Mouse (Mus musculus) hindbrain, embryonic 15.5 days (tissue): ENCODE results near the gene Srrm4. TPM values are rescaled to one million over a fixed set of nuclear protein-coding genes. Genes with fewer than 3 reads are reported as not detected.
A peak's percentile ranks its signal among the peaks of the same experiment; 100 is the strongest.

Experiments used
- ATAC-seq: fragments of 200-750 bp; cut with Nextera tagmentation; 2 replicates; pipeline ENCODE4 v1.8.0; 2017; ENCODE audit warnings: low read depth, moderate number of reproducible peaks, moderate TSS enrichment; ENCODE audit not compliant: low FRiP score
- H3K27ac ChIP-seq: fragments of 300-500 bp; sonication (generic); replicated peaks from 2 replicates; pipeline ENCODE4 v1.5.1; 2015; ENCODE audit warnings: mild to moderate bottlenecking, inconsistent platforms
- H3K27me3 ChIP-seq: fragments of 300-500 bp; sonication (generic); 2 replicates; pipeline ENCODE4 v1.6.1; 2015; ENCODE audit warnings: control low read depth, inconsistent platforms
- H3K36me3 ChIP-seq: fragments of 300-500 bp; sonication (generic); 2 replicates; pipeline ENCODE4 v1.6.1; 2015; ENCODE audit warnings: control low read depth, inconsistent platforms
- H3K4me1 ChIP-seq: fragments of 300-500 bp; sonication (generic); replicated peaks from 2 replicates; pipeline ENCODE4 v1.6.1; 2015; ENCODE audit warnings: control low read depth, inconsistent platforms
- H3K4me2 ChIP-seq: fragments of 300-500 bp; sonication (generic); 2 replicates; pipeline ENCODE4 v1.6.1; 2015; ENCODE audit warnings: moderate library complexity, mild to moderate bottlenecking, inconsistent platforms
- H3K4me3 ChIP-seq: fragments of 300-500 bp; sonication (generic); 2 replicates; pipeline ENCODE4 v1.5.1; 2015; ENCODE audit warnings: mild to moderate bottlenecking, inconsistent platforms
- H3K9ac ChIP-seq: fragments of 300-500 bp; sonication (generic); 2 replicates; pipeline ENCODE4 v1.6.1; 2015; ENCODE audit warnings: inconsistent platforms
- H3K9me3 ChIP-seq: fragments of 300-500 bp; sonication (generic); 2 replicates; pipeline ENCODE4 v1.6.1; 2016; ENCODE audit warnings: control low read depth, inconsistent platforms
- WGBS: fragments of 180-500 bp; shearing (Covaris S2); methylation state at CpG from one replicate; pipeline ENCODE4 v1.1.7; 2015; 5-methylcytosine and 5-hydroxymethylcytosine counted together
- polyA plus RNA-seq: library from polyadenylated mRNA; unstranded; fragments of >200 nt; fragmentation: Nextera tagmentation; extraction: Ambion mirVana; gene quantifications from 2 replicates; pipeline ENCODE4 v1.2.1, GENCODE M21; 2015

Gene Srrm4
- polyA plus RNA-seq, 1 experiment from 2014 or later, result 17.7 TPM

DNA sequence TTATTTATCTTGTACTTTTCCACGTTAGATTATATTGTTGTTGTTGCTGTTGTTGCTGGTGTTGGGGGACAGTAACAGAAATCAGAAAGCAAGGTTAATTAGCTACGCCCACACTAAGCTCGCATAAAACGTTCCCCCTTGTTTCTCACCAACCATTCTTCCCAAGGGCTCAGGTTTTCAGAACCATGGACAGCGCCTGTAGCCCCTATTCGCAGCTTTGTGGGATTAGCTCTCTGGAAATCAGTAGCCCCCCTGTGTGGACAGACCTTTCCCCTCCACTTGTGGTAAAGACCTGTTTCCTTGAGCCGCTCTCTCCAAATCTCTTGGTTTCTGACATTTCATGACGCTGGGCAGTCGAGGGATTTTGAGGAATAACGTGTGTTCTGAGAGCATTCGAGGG is 45.9 kb downstream of the Srrm4 start:
- H3K4me1 ChIP-seq, result no peaks in the 10 kb centered on the region
- H3K36me3 ChIP-seq, result peaks cover 11% of the 10 kb centered on the region
- H3K27ac ChIP-seq, result no peak overlapping the region
- 46% methylated on average over 11 of the region's 11 CpGs for WGBS
- H3K27me3 ChIP-seq, result no peaks in the 10 kb centered on the region
- ATAC-seq, result no peak
- no peak overlapping the region for H3K4me3 ChIP-seq
- no peak overlapping the region for H3K9ac ChIP-seq
- H3K9me3 ChIP-seq, result no peaks in the 10 kb centered on the region
- no peak overlapping the region for H3K4me2 ChIP-seq

DNA sequence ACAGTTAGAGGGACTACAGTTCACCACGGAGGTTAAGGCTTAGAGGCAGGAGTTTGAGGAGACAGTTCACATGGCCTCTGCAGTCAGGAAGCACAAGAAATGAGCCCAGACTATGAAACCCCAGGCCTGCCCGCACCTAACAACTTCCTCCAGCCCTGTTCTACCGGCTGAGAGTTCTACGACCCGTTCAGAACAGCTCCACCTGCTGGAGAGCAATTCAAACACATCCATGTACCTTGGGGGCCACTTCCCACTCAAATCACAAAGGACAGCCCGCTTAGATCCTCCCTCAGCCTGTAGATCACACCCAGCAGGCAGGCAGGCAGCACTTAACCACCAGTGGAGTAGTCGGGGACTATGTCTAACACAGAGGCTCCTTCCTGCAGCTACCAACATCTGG is 49.3 kb downstream of the Srrm4 start:
- no peaks in the 10 kb centered on the region for H3K9me3 ChIP-seq
- no peak overlapping the region for H3K4me2 ChIP-seq
- H3K4me1 ChIP-seq, result peaks cover 19% of the 10 kb centered on the region
- WGBS, result 68% methylated on average over 7 of the region's 7 CpGs
- no peaks in the 10 kb centered on the region for H3K27me3 ChIP-seq
- no peak overlapping the region for H3K27ac ChIP-seq
- no peak for ATAC-seq
- peaks cover 9% of the 10 kb centered on the region for H3K36me3 ChIP-seq
- H3K4me3 ChIP-seq, result no peak overlapping the region
- no peak overlapping the region for H3K9ac ChIP-seq

DNA sequence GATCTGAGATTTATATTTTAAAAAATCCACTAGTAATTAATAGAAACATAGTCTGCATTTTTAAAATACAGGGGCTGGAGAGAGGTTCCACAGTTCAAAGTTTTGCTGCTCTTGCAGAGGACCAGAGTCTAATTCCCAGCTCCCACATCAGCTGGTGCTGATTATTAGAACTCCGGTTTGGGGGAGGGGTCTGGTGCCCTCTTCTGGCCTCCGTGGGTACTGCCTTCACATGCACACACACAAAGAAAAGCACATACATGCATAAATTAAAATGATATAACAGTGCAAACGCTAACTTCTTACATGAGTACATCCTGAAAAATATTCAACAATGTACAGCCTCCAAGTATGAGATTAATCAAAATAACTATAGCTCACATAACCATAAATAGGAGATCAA is 50.5 kb downstream of the Srrm4 start:
- peaks cover 19% of the 10 kb centered on the region for H3K4me1 ChIP-seq
- ATAC-seq, result no peak
- no peaks in the 10 kb centered on the region for H3K36me3 ChIP-seq
- no peak overlapping the region for H3K27ac ChIP-seq
- WGBS, result 83% methylated on average over 3 of the region's 3 CpGs
- H3K4me2 ChIP-seq, result no peak overlapping the region
- no peaks in the 10 kb centered on the region for H3K27me3 ChIP-seq
- H3K9me3 ChIP-seq, result no peaks in the 10 kb centered on the region
- no peak overlapping the region for H3K9ac ChIP-seq
- H3K4me3 ChIP-seq, result no peak overlapping the region

DNA sequence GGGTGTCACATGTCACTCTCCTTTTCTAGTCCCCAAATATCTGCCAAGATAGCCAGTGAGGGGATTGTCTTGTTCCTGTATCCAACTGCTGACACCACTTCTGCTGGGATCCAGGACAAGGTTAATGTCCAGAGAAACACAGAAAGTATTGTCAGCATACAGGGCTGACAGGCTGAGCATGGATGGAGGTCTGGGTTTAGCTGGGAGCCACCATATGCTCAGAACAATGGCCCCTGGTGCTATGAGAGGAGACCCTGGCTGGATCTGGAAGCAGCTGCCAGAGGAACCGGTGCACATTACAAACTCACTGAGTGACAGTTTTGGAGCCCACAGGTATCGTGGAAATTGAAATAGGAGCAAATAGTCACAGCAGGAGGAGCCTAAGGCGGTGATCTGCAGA is 52.3 kb downstream of the Srrm4 start:
- Histone ChIP-seq H3K27ac (peak overlapping the region; percentile 36), H3K4me3 (no peak overlapping the region), H3K9ac (no peak overlapping the region), H3K4me1 (peaks cover 19% of the 10 kb centered on the region), H3K27me3 (no peaks in the 10 kb centered on the region), H3K9me3 (no peaks in the 10 kb centered on the region), H3K4me2 (0 out of 2 replicates have a peak overlapping the region, but pooled peaks have one; percentile 9), H3K36me3 (no peaks in the 10 kb centered on the region)
- WGBS, result 28% methylated on average over 3 of the region's 3 CpGs
- ATAC-seq, result no peak

DNA sequence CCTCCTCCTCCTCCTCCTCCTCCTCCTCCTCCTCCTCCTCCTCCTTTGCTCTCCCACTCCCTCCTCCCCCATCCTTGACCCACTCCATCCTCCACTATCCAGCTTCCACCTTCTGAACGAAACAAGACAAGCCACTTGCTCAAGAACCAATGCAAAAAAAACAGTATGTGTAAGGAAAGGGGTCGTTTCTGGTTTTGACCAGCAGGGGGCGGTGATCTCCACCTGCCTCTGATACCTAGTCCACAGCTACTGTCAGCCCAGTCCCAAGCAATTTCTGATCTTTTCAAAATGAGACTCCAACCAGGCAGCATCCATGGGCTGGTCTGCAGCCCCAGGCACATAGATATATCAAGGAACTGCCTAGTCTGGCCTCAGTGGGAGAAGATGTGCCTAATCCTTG is 53.1 kb downstream of the Srrm4 start:
- Histone ChIP-seq H3K9me3 (no peaks in the 10 kb centered on the region), H3K27ac (no peak overlapping the region), H3K36me3 (no peaks in the 10 kb centered on the region), H3K4me2 (no peak overlapping the region), H3K27me3 (no peaks in the 10 kb centered on the region), H3K4me1 (peaks cover 19% of the 10 kb centered on the region), H3K4me3 (no peak overlapping the region), H3K9ac (no peak overlapping the region)
- no peak for ATAC-seq
- 59% methylated on average over 3 of the region's 3 CpGs for WGBS

DNA sequence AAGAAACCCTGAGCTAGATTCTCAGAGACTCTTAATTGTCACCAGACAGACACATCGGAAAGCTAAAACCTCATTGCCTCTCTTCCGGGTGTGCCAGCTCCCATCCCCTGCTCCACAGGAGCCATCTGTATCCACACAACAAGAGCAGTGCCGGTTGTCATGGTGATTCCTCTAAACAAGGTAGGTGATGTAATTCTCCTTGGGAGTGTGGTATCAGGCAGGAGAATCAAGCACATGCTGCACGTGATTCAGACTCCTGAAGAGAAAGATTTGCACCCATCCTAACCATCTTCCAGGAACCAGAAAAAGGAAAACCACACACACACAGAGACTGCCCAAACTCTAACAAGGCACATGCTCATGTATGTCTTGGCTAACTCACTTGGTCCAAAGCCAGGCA is 65.3 kb downstream of the Srrm4 start:
- Histone ChIP-seq H3K4me3 (no peak overlapping the region), H3K27me3 (no peaks in the 10 kb centered on the region), H3K27ac (no peak overlapping the region), H3K36me3 (no peaks in the 10 kb centered on the region), H3K4me1 (peaks cover 38% of the 10 kb centered on the region), H3K9ac (no peak overlapping the region), H3K4me2 (no peak overlapping the region), H3K9me3 (no peaks in the 10 kb centered on the region)
- ATAC-seq, result peak; percentile 59; the same call in 1 of the 2 replicates
- WGBS, result 25% methylated on average over 4 of the region's 4 CpGs

DNA sequence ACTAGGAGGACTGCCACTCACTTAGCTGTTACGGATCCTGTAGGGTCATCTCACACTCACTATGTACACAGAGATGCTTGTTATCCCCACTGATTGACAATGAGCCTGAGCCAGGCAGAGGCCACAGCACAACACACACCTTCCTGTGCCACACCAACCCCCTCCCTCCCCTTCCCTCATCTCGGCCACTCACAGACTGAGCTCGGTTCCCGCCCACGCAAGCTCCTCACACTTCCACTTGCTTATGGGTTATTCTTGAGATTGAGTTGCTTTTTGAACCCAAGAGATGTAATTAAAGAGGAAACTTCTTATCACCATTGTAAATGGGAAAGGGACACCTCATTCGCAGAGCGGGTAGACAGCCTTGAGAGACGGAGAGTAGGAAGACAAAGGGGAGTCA is 66.3 kb downstream of the Srrm4 start:
- H3K27ac ChIP-seq, result no peak overlapping the region
- no peak overlapping the region for H3K9ac ChIP-seq
- peaks cover 38% of the 10 kb centered on the region for H3K4me1 ChIP-seq
- no peaks in the 10 kb centered on the region for H3K9me3 ChIP-seq
- WGBS, result 75% methylated on average over 8 of the region's 8 CpGs
- no peaks in the 10 kb centered on the region for H3K36me3 ChIP-seq
- H3K4me2 ChIP-seq, result no peak overlapping the region
- ATAC-seq, result no peak
- no peak overlapping the region for H3K4me3 ChIP-seq
- no peaks in the 10 kb centered on the region for H3K27me3 ChIP-seq

DNA sequence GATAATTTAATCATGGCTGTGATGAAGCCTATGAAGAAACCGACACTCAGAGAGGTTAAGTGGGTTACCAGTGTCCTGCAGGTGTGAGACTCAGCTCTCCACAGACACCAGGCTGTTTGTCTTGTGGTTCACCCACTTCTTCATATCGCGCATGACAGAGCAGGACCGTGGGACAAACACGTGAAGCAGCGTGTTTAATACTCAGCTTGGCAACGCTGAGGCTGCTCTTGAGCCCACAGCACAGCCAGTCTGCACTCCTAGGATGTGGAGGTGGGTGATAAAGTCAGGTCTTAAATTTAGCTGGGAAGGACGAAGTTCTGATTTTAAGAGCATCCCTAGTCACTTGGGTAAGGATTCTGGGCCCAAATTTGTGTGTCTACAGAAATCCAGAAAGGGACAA is 68.1 kb downstream of the Srrm4 start:
- H3K27ac ChIP-seq, result no peak overlapping the region
- no peaks in the 10 kb centered on the region for H3K9me3 ChIP-seq
- no peaks in the 10 kb centered on the region for H3K27me3 ChIP-seq
- H3K9ac ChIP-seq, result no peak overlapping the region
- no peak for ATAC-seq
- no peak overlapping the region for H3K4me2 ChIP-seq
- peaks cover 36% of the 10 kb centered on the region for H3K4me1 ChIP-seq
- no peaks in the 10 kb centered on the region for H3K36me3 ChIP-seq
- no peak overlapping the region for H3K4me3 ChIP-seq
- WGBS, result 79% methylated on average over 8 of the region's 8 CpGs

DNA sequence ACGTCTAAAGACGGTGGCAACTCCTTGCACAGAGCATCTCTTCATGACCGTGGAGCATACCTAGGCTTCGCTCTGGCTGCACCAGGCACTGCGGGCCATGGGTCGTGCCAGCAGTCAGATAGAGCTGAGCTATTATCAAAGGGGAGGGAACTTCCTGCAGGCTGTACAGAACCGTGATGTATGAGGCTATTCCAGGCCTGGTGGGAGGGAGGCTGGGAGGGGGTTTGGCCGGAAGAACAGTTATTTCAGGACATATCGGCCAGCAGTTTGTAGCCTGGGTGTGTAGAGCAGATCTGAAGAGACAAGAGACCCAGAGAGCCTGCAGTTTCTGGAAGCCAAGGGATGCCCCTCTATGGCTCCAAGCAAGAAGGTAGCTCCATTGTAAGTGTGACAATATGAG is 68.5 kb downstream of the Srrm4 start:
- H3K9me3 ChIP-seq, result no peaks in the 10 kb centered on the region
- no peak for ATAC-seq
- H3K4me3 ChIP-seq, result no peak overlapping the region
- no peak overlapping the region for H3K4me2 ChIP-seq
- peaks cover 36% of the 10 kb centered on the region for H3K4me1 ChIP-seq
- H3K36me3 ChIP-seq, result no peaks in the 10 kb centered on the region
- WGBS, result 63% methylated on average over 9 of the region's 9 CpGs
- H3K27me3 ChIP-seq, result no peaks in the 10 kb centered on the region
- no peak overlapping the region for H3K27ac ChIP-seq
- H3K9ac ChIP-seq, result no peak overlapping the region

DNA sequence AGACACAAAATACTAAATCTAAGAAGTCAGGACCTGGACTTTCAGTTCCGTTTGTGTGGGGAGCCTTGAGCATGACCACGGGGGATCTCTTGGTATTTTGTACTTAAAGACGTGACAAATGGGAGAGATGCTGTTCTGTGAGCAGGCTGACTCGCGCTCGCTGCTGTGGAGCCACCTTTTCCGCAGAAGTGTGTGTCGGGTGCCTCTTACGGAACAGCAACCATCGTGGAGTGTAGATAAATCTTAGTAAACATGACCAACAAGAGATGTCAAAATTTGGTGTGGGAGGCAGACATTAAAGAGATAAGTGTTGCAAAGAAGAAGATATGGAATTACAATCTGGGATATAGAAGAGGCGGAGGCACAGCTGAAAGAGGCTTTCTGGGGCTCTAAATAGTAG is 69.3 kb downstream of the Srrm4 start:
- no peak for ATAC-seq
- Histone ChIP-seq H3K4me2 (no peak overlapping the region), H3K4me3 (no peak overlapping the region), H3K4me1 (peaks cover 39% of the 10 kb centered on the region), H3K9ac (no peak overlapping the region), H3K27ac (no peak overlapping the region), H3K27me3 (no peaks in the 10 kb centered on the region), H3K36me3 (no peaks in the 10 kb centered on the region), H3K9me3 (no peaks in the 10 kb centered on the region)
- 78% methylated on average over 11 of the region's 11 CpGs for WGBS

DNA sequence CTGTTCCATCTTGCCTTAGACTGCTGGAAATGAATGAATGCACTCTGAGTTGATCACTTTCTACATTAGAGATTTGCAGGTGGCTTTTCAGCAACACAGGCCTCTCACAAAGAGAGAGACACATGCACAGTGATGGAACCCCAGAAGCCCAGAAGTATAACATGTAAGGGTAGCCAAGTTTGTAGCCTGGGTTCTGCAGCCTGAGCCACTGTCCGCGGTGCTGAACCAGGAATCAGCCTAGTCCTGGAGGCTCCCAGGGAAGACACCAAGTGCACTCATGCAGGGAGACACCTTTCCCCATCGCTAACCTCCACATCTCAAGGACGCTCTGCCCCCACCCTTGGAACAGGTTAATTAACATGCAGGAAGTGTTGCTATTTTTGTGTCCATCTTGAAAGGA is 73.6 kb downstream of the Srrm4 start:
- H3K9ac ChIP-seq, result no peak overlapping the region
- ATAC-seq, result peak; percentile 39; the same call in 1 of the 2 replicates
- H3K36me3 ChIP-seq, result no peaks in the 10 kb centered on the region
- no peaks in the 10 kb centered on the region for H3K27me3 ChIP-seq
- 25% methylated on average over 4 of the region's 4 CpGs for WGBS
- H3K4me3 ChIP-seq, result no peak overlapping the region
- H3K27ac ChIP-seq, result no peak overlapping the region
- no peaks in the 10 kb centered on the region for H3K9me3 ChIP-seq
- no peak overlapping the region for H3K4me2 ChIP-seq
- H3K4me1 ChIP-seq, result peaks cover 19% of the 10 kb centered on the region

DNA sequence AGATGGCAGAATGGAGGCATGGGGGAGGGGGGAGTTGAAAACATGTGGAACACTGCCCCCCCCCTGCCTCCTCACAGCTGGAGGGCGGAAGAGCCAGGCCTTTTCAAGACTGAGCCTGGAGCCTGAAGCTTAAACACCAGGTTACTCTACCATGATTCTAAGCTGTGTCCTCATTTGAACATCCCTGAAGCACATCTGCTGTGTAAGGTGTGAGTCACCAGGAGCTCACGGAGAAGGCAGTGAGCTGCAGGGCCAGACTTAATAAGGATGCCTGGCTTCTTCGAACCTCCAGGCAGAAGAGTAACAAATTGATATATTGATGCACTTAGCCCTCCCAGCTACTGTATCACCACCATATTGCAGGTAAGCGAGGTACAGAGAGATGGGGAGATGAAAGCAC is 79.5 kb downstream of the Srrm4 start:
- Histone ChIP-seq H3K27me3 (no peaks in the 10 kb centered on the region), H3K4me3 (no peak overlapping the region), H3K4me2 (no peak overlapping the region), H3K36me3 (no peaks in the 10 kb centered on the region), H3K9me3 (no peaks in the 10 kb centered on the region), H3K9ac (no peak overlapping the region), H3K27ac (no peak overlapping the region), H3K4me1 (peaks cover 21% of the 10 kb centered on the region)
- ATAC-seq, result no peak
- WGBS, result 68% methylated on average over 4 of the region's 4 CpGs

DNA sequence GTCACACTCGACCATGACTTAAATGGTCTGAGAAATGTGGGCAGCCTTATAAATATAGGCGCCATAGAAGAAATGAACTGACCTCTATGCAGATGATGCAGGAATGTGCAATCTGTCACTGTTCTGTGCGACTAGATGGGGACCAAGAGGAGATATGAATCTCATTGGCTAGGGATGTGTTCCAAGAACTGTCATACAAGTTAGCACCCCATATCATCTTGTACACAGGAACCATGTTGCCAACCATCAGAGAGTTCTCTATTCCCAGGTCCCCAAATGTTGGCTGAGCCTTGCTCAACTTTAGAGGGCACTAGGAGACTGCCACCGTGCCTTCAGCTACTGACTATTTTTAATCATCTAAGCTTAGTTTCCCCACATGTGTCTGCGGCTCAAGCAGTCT is 81.4 kb downstream of the Srrm4 start:
- Histone ChIP-seq H3K27me3 (no peaks in the 10 kb centered on the region), H3K4me1 (peaks cover 25% of the 10 kb centered on the region), H3K9me3 (no peaks in the 10 kb centered on the region), H3K4me2 (no peak overlapping the region), H3K36me3 (no peaks in the 10 kb centered on the region), H3K9ac (no peak overlapping the region), H3K27ac (no peak overlapping the region), H3K4me3 (no peak overlapping the region)
- ATAC-seq, result no peak
- 83% methylated on average over 5 of the region's 5 CpGs for WGBS
